Mouse (Mus musculus): ENCODE data around the gene Prr30. TPM values are rescaled to one million over a fixed set of nuclear protein-coding genes. Genes with fewer than 3 reads are reported as not detected.

Gene Prr30
- not detected for polyA plus RNA-seq (2017; shearing (Covaris generic))

DNA sequence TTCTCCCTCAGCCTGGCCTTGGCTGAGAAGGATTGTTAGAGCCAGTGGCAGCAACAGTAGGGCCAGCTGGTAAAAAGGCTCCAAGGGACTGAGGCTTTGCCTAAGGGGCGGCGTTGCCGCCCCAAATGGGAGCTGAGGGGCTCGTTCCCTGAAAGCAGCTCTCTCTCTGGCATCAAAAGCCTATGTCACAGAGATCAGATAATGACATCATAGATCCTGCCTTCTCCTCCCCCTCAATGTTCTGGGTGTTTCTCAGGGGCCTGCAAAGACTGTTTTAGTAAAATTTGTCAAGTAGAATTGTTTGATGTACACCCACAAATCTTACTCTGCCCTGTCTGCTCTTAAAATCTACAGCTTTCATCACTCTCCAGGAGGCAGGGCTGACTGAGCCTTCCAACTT is at the start of gene Prr30:
TSS of gene Prr30 (minus strand) at position 101 of the 400 bp plus-strand sequence.

Measured in effector memory CD4-positive, alpha-beta T cell, adult 7 months (primary cell).